In the genomic region with DNA sequence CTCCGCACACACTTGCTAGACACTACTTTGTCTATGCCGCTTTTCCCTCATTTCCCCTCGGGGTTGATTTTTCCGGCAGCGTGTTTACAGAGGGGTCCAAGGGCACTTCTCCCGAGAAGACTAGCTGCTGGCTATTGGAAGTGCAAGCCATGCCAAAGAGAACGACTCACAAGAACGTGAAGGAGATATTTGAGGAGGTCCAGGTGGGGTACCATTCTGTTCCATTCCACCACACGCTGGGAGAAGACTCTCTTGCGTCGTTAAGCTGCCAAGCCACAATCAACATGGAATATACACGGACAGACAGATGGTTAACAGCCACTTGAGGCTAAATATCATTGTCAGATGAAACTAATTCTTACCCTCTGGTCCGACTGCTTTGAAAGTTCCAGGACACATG, we compare ENCODE assay signal across 22 mouse cellular contexts.
DNase-seq lines count a peak whose midpoint lies in the region; ATAC-seq and TF ChIP-seq lines count a peak whose summit lies in the region.
"Had no signal": no experiment of that assay in that cellular context is flagged by ENCODE, and none has a peak within 500 bp of the region (broad histone marks: within the 10 kb centered on the region; RNA-seq: fewer than 3 reads in every experiment).

No protein-coding gene starts in this region.

- DNase-seq in cerebellum, postnatal 10 days = peak; percentile 60 to 70
- no peak for DNase-seq in cerebellum, adult 8-10 months
- no peak for DNase-seq in embryonic facial prominence, embryonic 10.5 days (ENCODE audit: low spot score)
- DNase-seq in heart, adult 11 months = peak; percentile 66
- no peak for DNase-seq in heart, adult 2 months
- no peak for DNase-seq in gastrocnemius, postnatal 14 days
- DNase-seq: adrenal gland, adult 8-10 months; adrenal gland, postnatal 25 days; cerebellum, adult 11-12 months; cerebellum, adult 9-11 months; gastrocnemius, adult 2 months; gastrocnemius, postnatal 25 days; kidney, adult 2 months had no signal

- H3K4me2 ChIP-seq in embryonic facial prominence, embryonic 15.5 days (replicated peaks) = peak overlapping the region; percentile 8; the same call in 1 of the 2 replicates
- H3K4me2 ChIP-seq: embryonic facial prominence, embryonic 13.5 days; heart, embryonic 11.5 days; hindbrain, embryonic 12.5 days; hindbrain, embryonic 15.5 days had no signal

- 50% methylated on average over 13 of the region's 13 CpGs for WGBS in embryonic facial prominence, embryonic 15.5 days
- 84% methylated on average over 13 of the region's 13 CpGs for WGBS in embryonic facial prominence, embryonic 10.5 days
- 82% methylated on average over 13 of the region's 13 CpGs for WGBS in heart, adult 2 months

- H3K4me1 ChIP-seq in embryonic facial prominence, embryonic 15.5 days = no peaks in the 10 kb centered on the region
- no peaks in the 10 kb centered on the region for H3K4me1 ChIP-seq in embryonic facial prominence, embryonic 10.5 days
- no peaks in the 10 kb centered on the region for H3K4me1 ChIP-seq in heart, adult 2 months (ENCODE audit: control insufficient read depth, insufficient read depth, low read length)
- H3K4me1 ChIP-seq: embryonic facial prominence, embryonic 13.5 days; forebrain, embryonic 10.5 days; hindbrain, embryonic 12.5 days; hindbrain, embryonic 15.5 days had no signal

- H3K36me3 ChIP-seq in embryonic facial prominence, embryonic 15.5 days = no peaks in the 10 kb centered on the region
- H3K36me3 ChIP-seq in embryonic facial prominence, embryonic 10.5 days (replicated peaks) = no peaks in the 10 kb centered on the region
- H3K36me3 ChIP-seq in heart, adult 2 months (ENCODE audit: control insufficient read depth, insufficient read depth, low read length) = no peaks in the 10 kb centered on the region
- H3K36me3 ChIP-seq: embryonic facial prominence, embryonic 13.5 days; forebrain, embryonic 10.5 days; hindbrain, embryonic 12.5 days; hindbrain, embryonic 15.5 days had no signal

- no peak for ATAC-seq in embryonic facial prominence, embryonic 15.5 days (ENCODE audit: insufficient number of reproducible peaks, low FRiP score, low TSS enrichment, low read depth)
- ATAC-seq: activated CD4-positive, CD25-positive, alpha-beta regulatory T cell, adult 4 months; forebrain, embryonic 14.5 days; intestine, postnatal 0 days had no signal

- no peak overlapping the region for H3K27ac ChIP-seq in embryonic facial prominence, embryonic 15.5 days (replicated peaks)
- H3K27ac ChIP-seq in embryonic facial prominence, embryonic 10.5 days (replicated peaks) = no peak overlapping the region
- no peak overlapping the region for H3K27ac ChIP-seq in heart, adult 2 months
- H3K27ac ChIP-seq: embryonic facial prominence, embryonic 13.5 days; forebrain, embryonic 10.5 days; gastrocnemius, adult 2 months; hindbrain, embryonic 12.5 days; hindbrain, embryonic 15.5 days had no signal

- no peak for TF ChIP-seq EP300 in heart, adult 2 months (IDR thresholded peaks at IDR 0.05; ENCODE audit: insufficient read depth, low read depth, low read length)

- no peak overlapping the region for H3K9ac ChIP-seq in embryonic facial prominence, embryonic 15.5 days
- no peak overlapping the region for H3K9ac ChIP-seq in heart, adult 2 months (ENCODE audit: low read depth, low read length)
- H3K9ac ChIP-seq: embryonic facial prominence, embryonic 13.5 days; hindbrain, embryonic 12.5 days; hindbrain, embryonic 15.5 days had no signal

- no peak overlapping the region for H3K4me3 ChIP-seq in embryonic facial prominence, embryonic 15.5 days (replicated peaks)
- H3K4me3 ChIP-seq in embryonic facial prominence, embryonic 10.5 days = no peak overlapping the region
- H3K4me3 ChIP-seq in heart, adult 2 months = no peak overlapping the region
- H3K4me3 ChIP-seq: embryonic facial prominence, embryonic 13.5 days; forebrain, embryonic 10.5 days; gastrocnemius, adult 2 months; hindbrain, embryonic 12.5 days; hindbrain, embryonic 15.5 days had no signal

- TF ChIP-seq POLR2A in heart, adult 2 months (IDR thresholded peaks at IDR 0.05; ENCODE audit: insufficient read depth, low read depth, low read length) = no peak

- intact Hi-C loops in heart, adult 2 months (cut with DNase I) = no loop called here
- intact Hi-C loops in gastrocnemius, postnatal 14 days (cut with DNase I; ENCODE audit: low total_unique reads) = no loop called here

- H3K79me2 ChIP-seq in heart, adult 2 months (replicated peaks; ENCODE audit: control insufficient read depth, insufficient read depth, low read length) = no peaks in the 10 kb centered on the region

- no peaks in the 10 kb centered on the region for H3K9me3 ChIP-seq in embryonic facial prominence, embryonic 15.5 days (replicated peaks)
- H3K9me3 ChIP-seq in embryonic facial prominence, embryonic 10.5 days = no peaks in the 10 kb centered on the region
- H3K9me3 ChIP-seq: embryonic facial prominence, embryonic 13.5 days; forebrain, embryonic 10.5 days; hindbrain, embryonic 12.5 days; hindbrain, embryonic 15.5 days had no signal

- H3K27me3 ChIP-seq in embryonic facial prominence, embryonic 15.5 days = no peaks in the 10 kb centered on the region
- no peaks in the 10 kb centered on the region for H3K27me3 ChIP-seq in embryonic facial prominence, embryonic 10.5 days (replicated peaks; ENCODE audit: low read depth, poor library complexity, severe bottlenecking)
- no peaks in the 10 kb centered on the region for H3K27me3 ChIP-seq in heart, adult 2 months (ENCODE audit: control insufficient read depth, insufficient read depth, low read length)
- H3K27me3 ChIP-seq: embryonic facial prominence, embryonic 13.5 days; hindbrain, embryonic 12.5 days; hindbrain, embryonic 15.5 days had no signal

- TF ChIP-seq CTCF in heart, adult 2 months (IDR thresholded peaks at IDR 0.05) = no peak

Comparison
In these comparisons a context has a peak if more than half of its experiments do, and no peak if none do; other contexts are left out.
1. DNase-seq: peak in cerebellum, postnatal 10 days (2 of 2) and heart, adult 11 months (single experiment); none in cerebellum, adult 8-10 months (single experiment), embryonic facial prominence, embryonic 10.5 days (single experiment), heart, adult 2 months (0 of 2) and gastrocnemius, postnatal 14 days (single experiment).